Mouse (Mus musculus) layer of hippocampus, adult 9-10 months (tissue): ENCODE results near the gene 1700042G07Rik.
"Not testable (repeated sequence)": the region's sequence is repeated elsewhere in the genome, so short reads cannot be mapped to it uniquely, and the experiment has no call there.

Experiments used
- DNase-seq: peaks from one replicate; pipeline ENCODE4 v3.0.0; 2022; ENCODE audit warnings: low spot score

1700042G07Rik gene

GRCm38 (mm10) chr4:116208891-116209290 is 35.7 kb downstream of the 1700042G07Rik start:
- no peak for DNase-seq

GRCm38 (mm10) chr4:116215895-116216605 is 42.9 kb downstream of the 1700042G07Rik start:
- no peak for DNase-seq

DNA sequence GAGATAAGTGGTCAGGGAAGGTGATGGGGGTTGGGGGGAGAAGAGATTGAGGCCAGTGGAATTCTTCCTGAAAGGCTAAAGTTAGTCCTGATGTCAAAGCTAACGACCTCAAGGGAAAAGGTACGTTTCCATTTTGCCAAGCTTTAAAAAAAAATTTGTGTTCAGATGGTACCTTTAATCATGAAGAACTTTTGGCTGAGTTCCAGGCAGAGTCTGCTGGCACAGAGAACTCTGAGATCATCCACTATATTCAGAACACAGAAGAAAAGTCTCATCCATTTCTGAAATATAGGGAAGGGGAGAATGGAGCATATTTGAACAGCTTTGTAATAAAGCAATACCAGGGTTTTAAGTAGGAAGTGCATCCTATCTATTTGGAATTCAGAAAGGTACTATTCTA is 43.9 kb downstream of the 1700042G07Rik start:
- DNase-seq, result no peak

DNA sequence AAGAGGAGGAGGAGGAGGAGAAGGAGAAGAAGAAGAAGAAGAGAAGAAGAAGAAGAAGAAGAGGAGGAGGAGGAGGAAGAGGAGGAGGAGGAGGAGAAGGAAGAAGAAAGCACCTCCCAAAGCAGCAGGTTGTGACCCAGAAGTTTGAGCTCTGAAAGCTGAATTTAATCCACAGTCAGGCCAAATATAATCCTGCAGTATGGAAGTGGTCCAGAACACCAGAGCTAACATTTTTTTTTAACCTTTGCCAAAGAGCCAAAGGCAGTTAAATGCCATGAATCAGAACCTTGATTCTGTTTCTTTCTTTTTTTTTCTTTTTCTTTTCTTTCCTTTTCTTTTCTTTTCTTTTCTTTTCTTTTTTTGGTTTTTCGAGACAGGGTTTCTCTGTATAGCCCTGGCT is 44.5 kb downstream of the 1700042G07Rik start:
- DNase-seq, result not testable (repeated sequence)

- no peak for DNase-seq
Measured at GRCm38 (mm10) chr4:116219056-116219455, 45.9 kb downstream of the 1700042G07Rik start.

GRCm38 (mm10) chr4:116220071-116220650 is 47.0 kb downstream of the 1700042G07Rik start:
- no peak for DNase-seq

- DNase-seq, result no peak
Measured at GRCm38 (mm10) chr4:116220780-116221139, 47.6 kb downstream of the 1700042G07Rik start.

DNA sequence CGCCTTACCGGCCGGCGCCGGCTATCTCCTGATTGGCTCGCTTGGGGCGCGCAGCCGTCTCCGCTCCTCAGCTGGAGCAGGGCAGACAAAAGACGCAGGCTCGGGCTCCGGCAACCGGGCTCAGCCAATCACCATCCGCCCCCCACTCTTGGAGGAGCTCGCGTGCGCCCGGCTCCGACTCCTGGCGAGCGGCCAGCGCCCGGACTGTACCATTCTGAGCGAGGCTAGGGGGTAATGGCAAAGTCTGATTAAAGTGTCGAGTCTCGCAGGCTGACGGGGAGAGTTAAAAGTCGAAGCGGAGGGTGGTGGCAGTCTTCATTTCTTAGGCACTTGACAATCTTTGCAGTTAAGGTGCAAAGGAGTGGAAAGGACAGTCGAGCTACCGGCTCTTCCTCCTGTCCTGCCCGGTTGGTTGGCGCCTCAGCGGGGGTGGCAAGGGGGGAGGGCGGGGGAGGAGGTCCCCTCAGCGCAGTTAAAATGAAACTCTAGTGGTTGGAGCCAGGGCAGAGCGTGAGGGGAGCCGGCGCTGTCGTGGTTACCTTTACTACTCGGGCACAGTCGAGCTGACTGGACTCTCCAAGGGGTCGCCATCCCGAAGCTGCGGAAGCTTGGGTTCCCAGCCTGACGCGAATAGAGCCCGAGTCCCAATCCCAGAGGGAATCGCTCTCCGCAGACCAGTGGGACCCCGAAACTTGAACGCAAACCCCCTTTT is 48.1 kb downstream of the 1700042G07Rik start, which contains the start of gene Pik3r3:
Pik3r3 (plus strand) TSS at position 479 of the 712 bp plus-strand sequence.
- DNase-seq, result peak; percentile 93

- DNase-seq, result peak; percentile 9
Measured at GRCm38 (mm10) chr4:116221996-116222842, 49.0 kb downstream of the 1700042G07Rik start.

DNA sequence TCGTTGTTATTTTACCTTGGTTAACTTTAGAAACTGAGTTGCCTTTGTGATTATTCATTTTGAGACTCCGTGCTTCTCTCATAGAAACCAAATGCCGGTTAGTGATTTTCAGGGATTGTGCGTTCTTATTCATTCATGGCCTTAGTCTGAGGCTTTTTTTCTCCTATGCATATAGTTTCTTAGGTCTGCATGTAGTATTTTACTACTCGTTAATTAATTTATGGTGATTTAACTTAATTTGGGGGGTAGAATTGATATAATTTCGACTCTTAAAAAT is 49.6 kb downstream of the 1700042G07Rik start:
- no peak for DNase-seq
